Mouse (Mus musculus): ENCODE measurements around the gene Samd5. TPM values are rescaled to one million over a fixed set of nuclear protein-coding genes. Genes with fewer than 3 reads are reported as not detected.

Samd5 gene
- polyA plus RNA-seq, 1 experiment: 0.07 TPM

DNA sequence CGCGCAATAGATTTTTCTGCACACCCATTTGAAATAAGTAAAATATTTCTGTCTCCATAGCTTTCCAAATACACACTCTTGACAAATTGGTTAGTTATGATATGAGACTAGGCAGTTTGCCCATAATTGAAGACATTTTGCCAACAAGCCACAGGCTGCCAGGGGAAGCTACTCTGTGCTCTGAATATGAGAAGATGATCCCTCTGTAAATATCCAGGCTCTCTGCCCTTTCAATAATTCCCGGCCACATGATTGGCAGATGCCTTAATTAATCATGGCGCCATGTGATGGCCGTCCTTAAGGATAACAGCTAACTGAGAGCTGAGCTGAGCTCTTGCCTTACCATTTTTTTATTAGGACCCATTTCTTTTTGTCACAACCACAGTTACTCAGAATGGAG is 69.4 kb downstream of the Samd5 start:
- WGBS: 95% methylated on average over 5 of the region's 5 CpGs
- H3K36me3 ChIP-seq (ENCODE audit: control insufficient read depth, insufficient read depth, low read length): no peaks in the 10 kb centered on the region
- DNase-seq (ENCODE audit: low read depth in 1 of 2, low spot score in 2 of 2): no peak
- H3K27ac ChIP-seq (ENCODE audit: insufficient read depth, low read length): no peak overlapping the region
- no peaks in the 10 kb centered on the region; the same call in 1 of the 2 replicates for H3K27me3 ChIP-seq (ENCODE audit: control insufficient read depth, insufficient read depth, low read length)
- H3K4me3 ChIP-seq (ENCODE audit: extremely low read depth, insufficient read depth, insufficient read length): no peak overlapping the region
- no peaks in the 10 kb centered on the region for H3K4me1 ChIP-seq (ENCODE audit: control insufficient read depth, insufficient read depth, insufficient read length)
- TF ChIP-seq POLR2A (IDR thresholded peaks at IDR 0.05; ENCODE audit: low read depth, low read length) (no peak), CTCF (IDR thresholded peaks at IDR 0.05; ENCODE audit: extremely low read depth, insufficient read depth, insufficient read length, insufficient replicate concordance) (no peak)

DNA sequence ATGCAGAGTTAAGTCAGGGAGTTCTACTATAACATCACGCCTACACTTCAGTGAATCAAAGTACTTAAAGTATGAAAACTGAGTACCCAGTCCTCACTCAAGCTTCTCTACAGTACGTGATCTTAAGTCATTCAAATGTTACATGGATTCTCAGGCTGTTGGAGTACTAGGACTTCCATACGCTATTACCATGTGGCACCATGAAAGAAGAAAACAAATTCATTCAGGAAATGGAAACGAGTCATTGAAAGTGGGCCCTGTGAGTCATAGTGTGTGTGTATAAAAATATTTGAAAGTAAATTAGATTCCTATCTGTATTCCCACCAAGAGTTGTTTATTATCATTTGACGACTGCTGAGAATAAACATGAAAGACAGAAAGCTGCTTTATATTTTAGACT is 71.7 kb downstream of the Samd5 start:
- no peak overlapping the region for H3K27ac ChIP-seq (ENCODE audit: insufficient read depth, low read length)
- WGBS: 81% methylated on average over 5 of the region's 5 CpGs
- no peak for DNase-seq (ENCODE audit: low read depth in 1 of 2, low spot score in 2 of 2)
- no peaks in the 10 kb centered on the region for H3K27me3 ChIP-seq (ENCODE audit: control insufficient read depth, insufficient read depth, low read length)
- H3K4me3 ChIP-seq (ENCODE audit: extremely low read depth, insufficient read depth, insufficient read length): no peak overlapping the region
- H3K36me3 ChIP-seq (ENCODE audit: control insufficient read depth, insufficient read depth, low read length): no peaks in the 10 kb centered on the region
- no peaks in the 10 kb centered on the region for H3K4me1 ChIP-seq (ENCODE audit: control insufficient read depth, insufficient read depth, insufficient read length)
- TF ChIP-seq CTCF (IDR thresholded peaks at IDR 0.05; ENCODE audit: extremely low read depth, insufficient read depth, insufficient read length, insufficient replicate concordance): no peak
- TF ChIP-seq POLR2A (IDR thresholded peaks at IDR 0.05; ENCODE audit: low read depth, low read length): no peak

DNA sequence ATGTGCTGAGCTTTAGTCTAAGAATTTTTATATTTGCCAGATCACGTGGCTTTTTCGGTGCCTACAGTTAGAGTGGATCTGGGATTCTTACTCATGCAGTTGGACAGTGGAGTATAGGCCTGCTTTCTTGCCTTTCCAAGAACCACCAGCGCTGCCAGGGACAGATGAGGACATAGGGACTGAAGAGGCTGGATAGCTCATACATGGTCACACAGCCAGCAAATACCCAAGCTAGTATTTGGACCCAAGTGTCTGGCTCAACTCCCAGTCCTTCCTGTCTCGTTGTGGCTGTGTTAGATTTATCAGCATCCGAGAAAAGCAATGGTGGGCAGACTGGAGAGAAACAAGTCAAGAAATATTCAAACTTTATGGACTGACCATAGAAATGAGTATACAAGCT is 72.2 kb downstream of the Samd5 start:
- H3K4me3 ChIP-seq (ENCODE audit: extremely low read depth, insufficient read depth, insufficient read length): no peak overlapping the region
- 81% methylated on average over 5 of the region's 5 CpGs for WGBS
- DNase-seq (ENCODE audit: low read depth in 1 of 2, low spot score in 2 of 2): no peak

GRCm38 (mm10) chr10:9602389-9602788 is 72.6 kb downstream of the Samd5 start:
- WGBS: 93% methylated on average over 4 of the region's 4 CpGs
- Histone ChIP-seq H3K27me3 (ENCODE audit: control insufficient read depth, insufficient read depth, low read length) (no peaks in the 10 kb centered on the region), H3K36me3 (ENCODE audit: control insufficient read depth, insufficient read depth, low read length) (no peaks in the 10 kb centered on the region), H3K27ac (ENCODE audit: insufficient read depth, low read length) (no peak overlapping the region), H3K4me1 (ENCODE audit: control insufficient read depth, insufficient read depth, insufficient read length) (no peaks in the 10 kb centered on the region), H3K4me3 (ENCODE audit: extremely low read depth, insufficient read depth, insufficient read length) (no peak overlapping the region)
- TF ChIP-seq POLR2A (IDR thresholded peaks at IDR 0.05; ENCODE audit: low read depth, low read length): no peak
- no peak for TF ChIP-seq CTCF (IDR thresholded peaks at IDR 0.05; ENCODE audit: extremely low read depth, insufficient read depth, insufficient read length, insufficient replicate concordance)
- DNase-seq (ENCODE audit: low read depth in 1 of 2, low spot score in 2 of 2): no peak

More for the DNA sequence above, 72.2 kb downstream of the Samd5 start:
- TF ChIP-seq POLR2A (IDR thresholded peaks at IDR 0.05; ENCODE audit: low read depth, low read length): no peak
- no peak for TF ChIP-seq CTCF (IDR thresholded peaks at IDR 0.05; ENCODE audit: extremely low read depth, insufficient read depth, insufficient read length, insufficient replicate concordance)
- Histone ChIP-seq H3K27me3 (ENCODE audit: control insufficient read depth, insufficient read depth, low read length) (no peaks in the 10 kb centered on the region), H3K36me3 (ENCODE audit: control insufficient read depth, insufficient read depth, low read length) (no peaks in the 10 kb centered on the region), H3K27ac (ENCODE audit: insufficient read depth, low read length) (no peak overlapping the region), H3K4me1 (ENCODE audit: control insufficient read depth, insufficient read depth, insufficient read length) (no peaks in the 10 kb centered on the region)

DNA sequence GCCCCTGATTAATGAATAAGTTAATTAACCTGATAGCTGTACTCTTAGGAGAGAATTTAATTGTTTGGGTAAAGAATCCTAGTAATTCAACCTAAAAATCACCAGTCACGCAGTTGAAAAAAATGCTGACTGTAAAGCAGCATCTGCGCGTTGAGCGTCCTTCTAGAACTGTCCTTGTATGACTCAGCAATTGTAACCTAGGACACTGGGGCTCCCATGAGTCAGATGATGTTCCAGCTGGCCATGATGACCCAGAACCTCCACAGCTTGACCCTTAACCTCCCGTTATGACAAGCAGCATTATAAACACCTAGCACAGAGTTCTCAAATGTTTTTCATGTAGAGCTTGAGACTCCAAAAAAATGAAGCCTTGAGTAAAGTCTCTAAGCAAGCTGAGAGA is 78.8 kb downstream of the Samd5 start:
- H3K36me3 ChIP-seq (ENCODE audit: control insufficient read depth, insufficient read depth, low read length): no peaks in the 10 kb centered on the region
- no peak for DNase-seq (ENCODE audit: low read depth in 1 of 2, low spot score in 2 of 2)
- no peak for TF ChIP-seq POLR2A (IDR thresholded peaks at IDR 0.05; ENCODE audit: low read depth, low read length)
- TF ChIP-seq CTCF (IDR thresholded peaks at IDR 0.05; ENCODE audit: extremely low read depth, insufficient read depth, insufficient read length, insufficient replicate concordance): no peak
- WGBS: 91% methylated on average over 5 of the region's 5 CpGs
- no peaks in the 10 kb centered on the region for H3K4me1 ChIP-seq (ENCODE audit: control insufficient read depth, insufficient read depth, insufficient read length)
- no peak overlapping the region for H3K27ac ChIP-seq (ENCODE audit: insufficient read depth, low read length)
- H3K4me3 ChIP-seq (ENCODE audit: extremely low read depth, insufficient read depth, insufficient read length): no peak overlapping the region
- H3K27me3 ChIP-seq (ENCODE audit: control insufficient read depth, insufficient read depth, low read length): no peaks in the 10 kb centered on the region

- H3K27me3 ChIP-seq (ENCODE audit: control insufficient read depth, insufficient read depth, low read length): no peaks in the 10 kb centered on the region
- DNase-seq (ENCODE audit: low read depth in 1 of 2, low spot score in 2 of 2): no peak
- H3K27ac ChIP-seq (ENCODE audit: insufficient read depth, low read length): no peak overlapping the region
- TF ChIP-seq POLR2A (IDR thresholded peaks at IDR 0.05; ENCODE audit: low read depth, low read length) (no peak), CTCF (IDR thresholded peaks at IDR 0.05; ENCODE audit: extremely low read depth, insufficient read depth, insufficient read length, insufficient replicate concordance) (no peak)
- no peak overlapping the region for H3K4me3 ChIP-seq (ENCODE audit: extremely low read depth, insufficient read depth, insufficient read length)
- no peaks in the 10 kb centered on the region for H3K4me1 ChIP-seq (ENCODE audit: control insufficient read depth, insufficient read depth, insufficient read length)
- WGBS: 74% methylated on average over 4 of the region's 4 CpGs
- H3K36me3 ChIP-seq (ENCODE audit: control insufficient read depth, insufficient read depth, low read length): no peaks in the 10 kb centered on the region
Observed at GRCm38 (mm10) chr10:9594666-9595065, 80.3 kb downstream of the Samd5 start.

DNA sequence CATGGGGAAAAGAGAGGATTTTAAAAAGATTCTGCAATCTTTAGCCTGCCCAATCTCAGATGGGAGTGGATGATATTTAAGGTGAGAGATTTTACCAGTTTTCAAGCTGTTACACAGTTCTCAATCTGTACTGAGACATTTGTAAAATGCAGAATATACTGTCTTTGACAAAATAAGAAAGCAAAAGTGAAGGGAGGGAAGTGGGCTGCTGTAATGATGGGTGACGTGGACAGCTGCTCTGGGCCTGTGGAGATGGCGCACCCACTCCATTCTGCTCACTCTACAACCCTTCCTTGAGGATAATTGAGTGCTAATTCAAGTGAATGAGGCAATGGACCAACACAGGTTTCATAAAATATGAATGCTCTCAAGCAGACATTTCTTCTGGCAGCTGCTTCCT is 84.4 kb downstream of the Samd5 start:
- no peaks in the 10 kb centered on the region for H3K27me3 ChIP-seq (ENCODE audit: control insufficient read depth, insufficient read depth, low read length)
- H3K36me3 ChIP-seq (ENCODE audit: control insufficient read depth, insufficient read depth, low read length): no peaks in the 10 kb centered on the region
- no peak overlapping the region for H3K4me3 ChIP-seq (ENCODE audit: extremely low read depth, insufficient read depth, insufficient read length)
- DNase-seq (ENCODE audit: low read depth in 1 of 2, low spot score in 2 of 2): no peak
- TF ChIP-seq CTCF (IDR thresholded peaks at IDR 0.05; ENCODE audit: extremely low read depth, insufficient read depth, insufficient read length, insufficient replicate concordance) (no peak), POLR2A (IDR thresholded peaks at IDR 0.05; ENCODE audit: low read depth, low read length) (no peak)
- no peaks in the 10 kb centered on the region for H3K4me1 ChIP-seq (ENCODE audit: control insufficient read depth, insufficient read depth, insufficient read length)
- WGBS: 84% methylated on average over 2 of the region's 2 CpGs
- H3K27ac ChIP-seq (ENCODE audit: insufficient read depth, low read length): no peak overlapping the region
